Mouse (Mus musculus) forebrain, embryonic 13.5 days (tissue): ENCODE data around the gene Selenoi. TPM values are rescaled to one million over a fixed set of nuclear protein-coding genes. Genes with fewer than 3 reads are reported as not detected.
A peak's percentile ranks its signal among the peaks of the same experiment; 100 is the strongest.

Experiments used
- ATAC-seq: fragments of 200-750 bp; cut with Nextera tagmentation; 2 replicates; pipeline ENCODE4 v1.8.0; 2017
- H3K27ac ChIP-seq: fragments of 300-500 bp; sonication (generic); 2 replicates; pipeline ENCODE4 v1.5.1; 2015; ENCODE audit warnings: inconsistent platforms, mild to moderate bottlenecking, moderate library complexity
- H3K27me3 ChIP-seq: fragments of 300-500 bp; sonication (generic); 2 replicates; pipeline ENCODE4 v1.6.1; 2015; ENCODE audit warnings: mild to moderate bottlenecking, inconsistent platforms
- H3K36me3 ChIP-seq: fragments of 300-500 bp; sonication (generic); 2 replicates; pipeline ENCODE4 v1.6.1; 2015; ENCODE audit warnings: mild to moderate bottlenecking, inconsistent platforms; ENCODE audit not compliant: poor library complexity, severe bottlenecking
- H3K4me1 ChIP-seq: fragments of 300-500 bp; sonication (generic); 2 replicates; pipeline ENCODE4 v1.6.1; 2015; ENCODE audit warnings: inconsistent platforms
- H3K4me2 ChIP-seq: fragments of 300-500 bp; sonication (generic); 2 replicates; pipeline ENCODE4 v1.6.1; 2015; ENCODE audit warnings: inconsistent platforms, mild to moderate bottlenecking, moderate library complexity
- H3K4me3 ChIP-seq: fragments of 300-500 bp; sonication (generic); 2 replicates; pipeline ENCODE4 v1.5.1; 2015; ENCODE audit warnings: mild to moderate bottlenecking, inconsistent platforms
- H3K9ac ChIP-seq: fragments of 300-500 bp; sonication (generic); 2 replicates; pipeline ENCODE4 v1.6.1; 2015; ENCODE audit warnings: mild to moderate bottlenecking, inconsistent platforms
- H3K9me3 ChIP-seq: fragments of 300-500 bp; sonication (generic); replicated peaks from 2 replicates; pipeline ENCODE4 v1.6.1; 2016; ENCODE audit warnings: inconsistent platforms
- WGBS: fragments of 180-500 bp; shearing (Covaris S2); methylation state at CpG from one replicate; pipeline ENCODE4 v1.1.7; 2015; 5-methylcytosine and 5-hydroxymethylcytosine counted together
- polyA plus RNA-seq: library from polyadenylated mRNA; unstranded; fragments of >200 nt; fragmentation: Nextera tagmentation; extraction: Ambion mirVana; gene quantifications from 2 replicates; pipeline ENCODE4 v1.2.1, GENCODE M21; 2015

Selenoi gene
- polyA plus RNA-seq, 1 experiment from 2014 or later: 21.3 TPM

GRCm38 (mm10) chr5:30280864-30281263, 48.5 kb downstream of the Selenoi start:
- 0 out of 2 replicates have a peak, but pooled peaks have one; percentile 10 for ATAC-seq
- H3K4me1 ChIP-seq: peaks cover 7% of the 10 kb centered on the region; the same call in 1 of the 2 replicates
- no peaks in the 10 kb centered on the region for H3K36me3 ChIP-seq
- H3K27ac ChIP-seq: no peak overlapping the region
- 36% methylated on average over 9 of the region's 9 CpGs for WGBS
- H3K4me2 ChIP-seq: peak overlapping the region; percentile 70
- H3K4me3 ChIP-seq: peak overlapping the region; percentile 51
- 0 out of 2 replicates have a peak, but pooled peaks cover 6% of the 10 kb centered on the region for H3K9me3 ChIP-seq
- H3K9ac ChIP-seq: peak overlapping the region; percentile 64; the same call in 1 of the 2 replicates
- no peaks in the 10 kb centered on the region for H3K27me3 ChIP-seq

GRCm38 (mm10) chr5:30281291-30281732, 48.9 kb downstream of the Selenoi start, which contains the start of gene Drc1:
Gene Drc1 (plus strand): TSS chr5:30281388.
- Histone ChIP-seq H3K4me2 (peak within 1 kb of the TSS; percentile 70), H3K4me1 (peaks cover 7% of the 10 kb centered on the region; the same call in 1 of the 2 replicates), H3K27me3 (no peaks in the 10 kb centered on the region), H3K36me3 (no peaks in the 10 kb centered on the region), H3K27ac (no peak within 1 kb of the TSS), H3K9ac (peak within 1 kb of the TSS; percentile 64), H3K4me3 (peak within 1 kb of the TSS; percentile 51), H3K9me3 (0 out of 2 replicates have a peak, but pooled peaks cover 6% of the 10 kb centered on the region)
- peak; percentile 96 for ATAC-seq
- 3% methylated on average over 26 of the region's 26 CpGs for WGBS

- no peak for ATAC-seq
- no peak overlapping the region for H3K27ac ChIP-seq
- 89% methylated on average over 10 of the region's 10 CpGs for WGBS
- no peaks in the 10 kb centered on the region for H3K27me3 ChIP-seq
- no peak overlapping the region for H3K4me2 ChIP-seq
- H3K36me3 ChIP-seq: no peaks in the 10 kb centered on the region
- no peak overlapping the region for H3K9ac ChIP-seq
- peaks cover 3% of the 10 kb centered on the region; the same call in 1 of the 2 replicates for H3K4me1 ChIP-seq
- no peak overlapping the region for H3K4me3 ChIP-seq
- 0 out of 2 replicates have a peak, but pooled peaks cover 6% of the 10 kb centered on the region for H3K9me3 ChIP-seq
Observed at GRCm38 (mm10) chr5:30285944-30286799, 53.8 kb downstream of the Selenoi start.

GRCm38 (mm10) chr5:30287106-30287882, 54.9 kb downstream of the Selenoi start:
- Histone ChIP-seq H3K4me3 (no peak overlapping the region), H3K36me3 (no peaks in the 10 kb centered on the region)
- WGBS: 75% methylated on average over 9 of the region's 9 CpGs

More at GRCm38 (mm10) chr5:30287106-30287882, 54.9 kb downstream of the Selenoi start:
- Histone ChIP-seq H3K4me2 (no peak overlapping the region), H3K9ac (no peak overlapping the region), H3K27ac (no peak overlapping the region), H3K4me1 (no peaks in the 10 kb centered on the region), H3K9me3 (0 out of 2 replicates have a peak, but pooled peaks cover 6% of the 10 kb centered on the region), H3K27me3 (no peaks in the 10 kb centered on the region)
- ATAC-seq: no peak

Other genes starting within 250 kb of the Selenoi start
- not detected in 2 replicates for gene Il6, start 219.5 kb upstream of the Selenoi start, polyA plus RNA-seq
- gene Tyms, start 159.0 kb upstream of the Selenoi start, polyA plus RNA-seq: 213 and 233 TPM in 2 replicates
- gene Garem2, start 127.4 kb upstream of the Selenoi start, polyA plus RNA-seq: 14.4 and 14.8 TPM in 2 replicates
- 6.3 and 9.1 TPM in 2 replicates for gene 3110082J24Rik, start 126.5 kb upstream of the Selenoi start, polyA plus RNA-seq
- gene Hadha, start 77.4 kb upstream of the Selenoi start, polyA plus RNA-seq: 81.1 and 87.6 TPM in 2 replicates
- gene Hadhb, start 77.3 kb upstream of the Selenoi start, polyA plus RNA-seq: 80.2 and 83.9 TPM in 2 replicates
- not detected in 2 replicates for gene Adgrf3, start 26.9 kb upstream of the Selenoi start, polyA plus RNA-seq
- gene Drc1, start 48.8 kb downstream of the Selenoi start, polyA plus RNA-seq: 1.9 and 3.3 TPM in 2 replicates
- 0.41 and 0.98 TPM in 2 replicates for gene Otof, start 229.4 kb downstream of the Selenoi start, polyA plus RNA-seq
- gene 1700001C02Rik, start 233.5 kb downstream of the Selenoi start, polyA plus RNA-seq: 0.23 and 0.93 TPM in 2 replicates